Mouse (Mus musculus) heart, adult 2 months (tissue): ENCODE measurements around the gene Oog3. TPM values are rescaled to one million over a fixed set of nuclear protein-coding genes. Genes with fewer than 3 reads are reported as not detected.

ENCODE experiments used
- DNase-seq, 2 experiments: peaks; one replicate each; pipeline ENCODE4 v3.0.0; 2021
- H3K27ac ChIP-seq: fragments of 200-600 bp; 2 replicates; pipeline ENCODE4 v1.8.1; 2022
- H3K27me3 ChIP-seq: fragments of 200-500 bp; 2 replicates; pipeline ENCODE4 v1.6.1; 2012; ENCODE audit warnings: mild to moderate bottlenecking, low read length, inconsistent platforms, mixed read lengths; ENCODE audit not compliant: control insufficient read depth, insufficient read depth
- H3K36me3 ChIP-seq: fragments of 200-500 bp; 2 replicates; pipeline ENCODE4 v1.6.1; 2012; ENCODE audit warnings: low read length, inconsistent platforms; ENCODE audit not compliant: control insufficient read depth, insufficient read depth
- H3K4me1 ChIP-seq: fragments of 200-500 bp; 2 replicates; pipeline ENCODE4 v1.6.1; 2011; ENCODE audit warnings: low read length; ENCODE audit not compliant: control insufficient read depth, insufficient read depth
- H3K4me3 ChIP-seq: fragments of 200-600 bp; 2 replicates; pipeline ENCODE4 v1.8.1; 2022
- H3K79me2 ChIP-seq: fragments of 200-500 bp; replicated peaks from 2 replicates; pipeline ENCODE4 v1.6.1; 2012; ENCODE audit warnings: mild to moderate bottlenecking, inconsistent platforms, low read length, moderate library complexity, mixed read lengths; ENCODE audit not compliant: control insufficient read depth, insufficient read depth
- H3K9ac ChIP-seq: fragments of 200-500 bp; 2 replicates; pipeline ENCODE4 v1.6.1; 2012; ENCODE audit warnings: low read depth, mild to moderate bottlenecking, control low read depth, inconsistent platforms, low read length, mixed read lengths
- CTCF ChIP-seq: fragments of 200-600 bp; IDR thresholded peaks from 2 replicates; pipeline ENCODE4 v1.8.1; 2022; ENCODE audit warnings: antibody characterized with exemption, mild to moderate bottlenecking, moderate library complexity
- EP300 ChIP-seq: fragments of 200-500 bp; IDR thresholded peaks from 2 replicates; pipeline ENCODE4 v1.6.1; 2011; ENCODE audit warnings: low read depth, low read length, control low read depth; ENCODE audit not compliant: insufficient read depth
- POLR2A ChIP-seq: fragments of 200-500 bp; IDR thresholded peaks from 2 replicates; pipeline ENCODE4 v1.6.1; 2011; ENCODE audit warnings: mild to moderate bottlenecking, low read depth, low read length, control low read depth; ENCODE audit not compliant: insufficient read depth
- WGBS: fragments of 180-500 bp; shearing (Covaris S2); methylation state at CpG from one replicate; pipeline ENCODE4 v1.1.7; 2018; 5-methylcytosine and 5-hydroxymethylcytosine counted together
- intact Hi-C: fragments of 180-260 bp; cut with DNase I; formaldehyde crosslinking; loops from one replicate; pipeline ENCODE4 v1.15.1; 2025
- long read RNA-seq: library from polyadenylated mRNA; stranded (forward); transcript quantifications from one replicate; pipeline ENCODE4 v2.0.0, GENCODE M21; 2021
- polyA plus RNA-seq: library from polyadenylated mRNA; depleted of rRNA; stranded (reverse); fragments of >200 nt; gene quantifications from 2 replicates; pipeline ENCODE4 v1.2.3, GENCODE M21; 2012; rRNA removed
- total RNA-seq, 2 experiments: library from RNA; stranded (reverse); gene quantifications; 2 replicates each; pipeline ENCODE4 v1.2.3; 2021

Gene Oog3
- total RNA-seq: not detected
- polyA plus RNA-seq: not detected in 2 replicates
- long read RNA-seq: 0 reads

DNA sequence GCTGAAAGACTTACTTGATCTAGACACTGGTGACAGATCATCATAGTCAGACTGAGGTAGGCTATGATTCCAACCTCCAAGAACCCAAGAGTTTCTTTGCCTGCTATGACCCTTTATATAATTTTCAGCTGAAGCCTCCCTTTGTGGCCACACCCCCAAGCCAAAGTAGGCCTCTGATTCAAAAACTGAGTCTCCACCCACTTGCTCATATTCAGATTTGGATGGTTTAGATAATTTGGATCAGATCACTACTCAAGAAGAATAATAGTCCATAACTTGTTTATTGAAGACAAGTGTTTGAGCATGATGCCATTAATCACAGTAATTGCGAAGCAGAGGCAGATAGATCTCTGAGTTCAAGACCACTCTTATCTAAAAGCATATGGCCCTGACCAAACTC is at the start of gene Oog3:
Oog3 (minus strand) TSS at position 101 of the 400 bp plus-strand sequence.
- 54% methylated on average over 1 of the region's 1 CpGs for WGBS
- Histone ChIP-seq H3K9ac (no peak within 1 kb of the TSS), H3K27ac (no peak within 1 kb of the TSS), H3K79me2 (no peaks in the 10 kb centered on the region), H3K4me1 (no peaks in the 10 kb centered on the region), H3K27me3 (no peaks in the 10 kb centered on the region), H3K36me3 (no peaks in the 10 kb centered on the region), H3K4me3 (no peak within 1 kb of the TSS)
- intact Hi-C loops: no loop called here
- no peak for TF ChIP-seq POLR2A
- TF ChIP-seq CTCF: no peak
- TF ChIP-seq EP300: no peak
- DNase-seq: no peak

DNA sequence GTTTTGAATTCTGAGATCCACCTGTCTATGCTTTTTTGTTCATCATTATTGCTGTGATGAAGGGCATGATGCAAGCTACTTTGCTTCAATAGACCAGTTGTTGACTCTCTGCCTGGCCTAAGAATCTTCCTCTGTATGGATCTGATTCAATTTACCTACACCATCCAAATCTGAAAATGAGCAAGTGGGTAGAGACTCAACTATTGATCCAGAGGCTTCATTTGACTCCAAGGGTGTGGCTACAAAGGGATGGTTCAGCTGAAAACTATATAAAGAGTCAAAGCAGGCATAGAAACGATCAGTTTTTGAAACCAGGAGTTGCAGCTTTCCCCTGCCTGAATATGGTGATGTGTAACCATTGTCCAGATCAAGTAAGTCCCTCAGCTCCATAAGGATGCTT is 28.0 kb upstream of the Oog3 start, which contains the start of gene Oog2:
Oog2 (plus strand) TSS at position 301 of the 400 bp plus-strand sequence.
- 11% methylated on average over 1 of the region's 1 CpGs for WGBS
- Histone ChIP-seq H3K79me2 (no peaks in the 10 kb centered on the region), H3K27ac (no peak within 1 kb of the TSS), H3K36me3 (no peaks in the 10 kb centered on the region), H3K4me3 (no peak within 1 kb of the TSS), H3K27me3 (no peaks in the 10 kb centered on the region), H3K4me1 (no peaks in the 10 kb centered on the region), H3K9ac (no peak within 1 kb of the TSS)
- TF ChIP-seq CTCF (no peak), POLR2A (no peak), EP300 (no peak)
- intact Hi-C loops: loop anchor here (10.0 kb wide), 1 partner anchor 376 kb away; the partner anchor contains the start of gene Gm13084
- DNase-seq: no peak

Other genes with a start within 250 kb of the Oog3 start
- gene Pramef25, start 211.6 kb downstream of the Oog3 start, total RNA-seq: not detected
- gene Pramef25, start 211.6 kb downstream of the Oog3 start, polyA plus RNA-seq: not detected in 2 replicates
- not detected for gene Gm13101, start 195.7 kb downstream of the Oog3 start, total RNA-seq
- gene Gm13101, start 195.7 kb downstream of the Oog3 start, polyA plus RNA-seq: not detected in 2 replicates
- not detected for gene Pramef17, start 168.3 kb downstream of the Oog3 start, total RNA-seq
- gene Pramef17, start 168.3 kb downstream of the Oog3 start, polyA plus RNA-seq: not detected in 2 replicates
- gene Pramel4, start 103.5 kb downstream of the Oog3 start, total RNA-seq: not detected
- not detected in 2 replicates for gene Pramel4, start 103.5 kb downstream of the Oog3 start, polyA plus RNA-seq
- gene Gm13102, start 56.2 kb downstream of the Oog3 start, total RNA-seq: not detected
- not detected in 2 replicates for gene Gm13102, start 56.2 kb downstream of the Oog3 start, polyA plus RNA-seq
- not detected for gene Oog2, start 28.1 kb upstream of the Oog3 start, total RNA-seq
- gene Oog2, start 28.1 kb upstream of the Oog3 start, polyA plus RNA-seq: not detected in 2 replicates
- gene C87977, start 50.7 kb upstream of the Oog3 start, total RNA-seq: not detected
- not detected in 2 replicates for gene C87977, start 50.7 kb upstream of the Oog3 start, polyA plus RNA-seq
- not detected for gene Pramel5, start 117.8 kb upstream of the Oog3 start, total RNA-seq
- gene Pramel5, start 117.8 kb upstream of the Oog3 start, polyA plus RNA-seq: not detected in 2 replicates
- gene Gm13128, start 167.6 kb upstream of the Oog3 start, total RNA-seq: not detected
- gene Gm13128, start 167.6 kb upstream of the Oog3 start, polyA plus RNA-seq: not detected in 2 replicates
- not detected for gene Gm13119, start 195.3 kb upstream of the Oog3 start, total RNA-seq
- not detected in 2 replicates for gene Gm13119, start 195.3 kb upstream of the Oog3 start, polyA plus RNA-seq
- not detected for gene Pramef20, start 215.3 kb upstream of the Oog3 start, total RNA-seq
- not detected in 2 replicates for gene Pramef20, start 215.3 kb upstream of the Oog3 start, polyA plus RNA-seq
- gene Pramef12, start 245.8 kb upstream of the Oog3 start, total RNA-seq: not detected
- gene Pramef12, start 245.8 kb upstream of the Oog3 start, polyA plus RNA-seq: 0.08 TPM in 1 of 2 replicates, not detected in the other